Mouse (Mus musculus) heart, embryonic 10.5 days (tissue): ENCODE measurements around the gene Ahnak2. TPM values are rescaled to one million over a fixed set of nuclear protein-coding genes. Genes with fewer than 3 reads are reported as not detected.
A peak's percentile ranks its signal among the peaks of the same experiment; 100 is the strongest.
"Not testable (repeated sequence)": the region's sequence is repeated elsewhere in the genome, so short reads cannot be mapped to it uniquely, and the experiment has no call there.

Experiments used
- DNase-seq: peaks from one replicate; pipeline ENCODE4 v3.0.0-alpha.2; 2017; ENCODE audit warnings: low spot score
- H3K27ac ChIP-seq: fragments of 300-500 bp; sonication (generic); 2 replicates; pipeline ENCODE4 v1.5.1; 2016; ENCODE audit warnings: mild to moderate bottlenecking
- H3K27me3 ChIP-seq: fragments of 300-500 bp; sonication (generic); 2 replicates; pipeline ENCODE4 v1.6.1; 2016; ENCODE audit warnings: mild to moderate bottlenecking; ENCODE audit not compliant: poor library complexity, insufficient read depth, severe bottlenecking
- H3K36me3 ChIP-seq: fragments of 300-500 bp; sonication (generic); 2 replicates; pipeline ENCODE4 v1.6.1; 2016; ENCODE audit warnings: mild to moderate bottlenecking, moderate library complexity
- H3K4me1 ChIP-seq: fragments of 300-500 bp; sonication (generic); 2 replicates; pipeline ENCODE4 v1.6.1; 2016; ENCODE audit warnings: mild to moderate bottlenecking
- H3K4me3 ChIP-seq: fragments of 300-500 bp; sonication (generic); 2 replicates; pipeline ENCODE4 v1.5.1; 2016; ENCODE audit warnings: mild to moderate bottlenecking, moderate library complexity
- H3K9me3 ChIP-seq: fragments of 300-500 bp; sonication (generic); 2 replicates; pipeline ENCODE4 v1.6.1; 2016; ENCODE audit warnings: mild to moderate bottlenecking, moderate library complexity
- WGBS: fragments of 180-500 bp; shearing (Covaris S2); methylation state at CpG from one replicate; pipeline ENCODE4 v1.1.7; 2016; 5-methylcytosine and 5-hydroxymethylcytosine counted together
- polyA plus RNA-seq: library from polyadenylated mRNA; unstranded; fragments of >200 nt; fragmentation: Nextera tagmentation; extraction: Ambion mirVana; gene quantifications from 2 replicates; pipeline ENCODE4 v1.2.1, GENCODE M21; 2016

The Ahnak2 gene
- 0.53 and 0.71 TPM in 2 replicates for polyA plus RNA-seq

- Histone ChIP-seq H3K4me3 (peak within 1 kb of the TSS; percentile 76), H3K36me3 (no peaks in the 10 kb centered on the region), H3K9me3 (no peaks in the 10 kb centered on the region), H3K27ac (peak within 1 kb of the TSS; percentile 65), H3K4me1 (peaks cover 38% of the 10 kb centered on the region), H3K27me3 (peaks cover 84% of the 10 kb centered on the region)
- WGBS: 4% methylated on average over 66 of the region's 69 CpGs
- peak; percentile 89 for DNase-seq
These were observed at the start of gene Ahnak2 for GRCm38 (mm10) chr12:112801864-112802846. Gene Ahnak2, minus strand, starts transcription at chr12:112802657.

- Histone ChIP-seq H3K4me3 (no peak overlapping the region), H3K27me3 (peaks cover 5% of the 10 kb centered on the region; the same call in 1 of the 2 replicates), H3K36me3 (no peaks in the 10 kb centered on the region), H3K9me3 (no peaks in the 10 kb centered on the region), H3K27ac (peak overlapping the region; percentile 36; the same call in 1 of the 2 replicates), H3K4me1 (peaks cover 9% of the 10 kb centered on the region)
- WGBS: 17% methylated on average over 6 of the region's 8 CpGs
- DNase-seq: no peak
These were observed 48.7 kb upstream of the Ahnak2 start for GRCm38 (mm10) chr12:112851116-112851515.

- no peak overlapping the region for H3K4me3 ChIP-seq
- H3K27ac ChIP-seq: no peak overlapping the region
- peaks cover 9% of the 10 kb centered on the region for H3K4me1 ChIP-seq
- peaks cover 5% of the 10 kb centered on the region; the same call in 1 of the 2 replicates for H3K27me3 ChIP-seq
- H3K9me3 ChIP-seq: no peaks in the 10 kb centered on the region
- no peaks in the 10 kb centered on the region for H3K36me3 ChIP-seq
- 85% methylated on average over 9 of the region's 9 CpGs for WGBS
- DNase-seq: no peak
These were observed 47.9 kb upstream of the Ahnak2 start for GRCm38 (mm10) chr12:112850344-112850743.

- peaks cover 5% of the 10 kb centered on the region; the same call in 1 of the 2 replicates for H3K27me3 ChIP-seq
- H3K9me3 ChIP-seq: no peaks in the 10 kb centered on the region
- H3K4me1 ChIP-seq: peaks cover 9% of the 10 kb centered on the region
- DNase-seq: no peak
- H3K27ac ChIP-seq: no peak overlapping the region
- H3K4me3 ChIP-seq: no peak overlapping the region
- H3K36me3 ChIP-seq: no peaks in the 10 kb centered on the region
- WGBS: 77% methylated on average over 11 of the region's 11 CpGs
These were observed 47.0 kb upstream of the Ahnak2 start for GRCm38 (mm10) chr12:112849235-112850022.

GRCm38 (mm10) chr12:112847880-112848279, 45.4 kb upstream of the Ahnak2 start:
- no peak overlapping the region for H3K27ac ChIP-seq
- H3K36me3 ChIP-seq: no peaks in the 10 kb centered on the region
- no peak overlapping the region for H3K4me3 ChIP-seq
- peaks cover 5% of the 10 kb centered on the region; the same call in 1 of the 2 replicates for H3K27me3 ChIP-seq
- WGBS: 86% methylated on average over 2 of the region's 2 CpGs
- DNase-seq: no peak
- peaks cover 9% of the 10 kb centered on the region for H3K4me1 ChIP-seq
- no peaks in the 10 kb centered on the region for H3K9me3 ChIP-seq

GRCm38 (mm10) chr12:112843803-112844202, 41.3 kb upstream of the Ahnak2 start:
- WGBS: 21% methylated on average over 3 of the region's 3 CpGs
- Histone ChIP-seq H3K9me3 (no peaks in the 10 kb centered on the region; the same call in 1 of the 2 replicates), H3K36me3 (no peaks in the 10 kb centered on the region), H3K4me3 (no peak overlapping the region), H3K4me1 (no peaks in the 10 kb centered on the region), H3K27ac (no peak overlapping the region), H3K27me3 (no peaks in the 10 kb centered on the region)
- peak; percentile 90 for DNase-seq

GRCm38 (mm10) chr12:112842128-112842527, 39.7 kb upstream of the Ahnak2 start:
- not testable (repeated sequence) for H3K4me3 ChIP-seq, H3K27ac ChIP-seq, H3K9me3 ChIP-seq, DNase-seq, H3K36me3 ChIP-seq, H3K4me1 ChIP-seq, H3K27me3 ChIP-seq
- 85% methylated on average over 2 of the region's 2 CpGs for WGBS

GRCm38 (mm10) chr12:112841338-112841892, 39.0 kb upstream of the Ahnak2 start:
- WGBS: 58% methylated on average over 4 of the region's 4 CpGs
- H3K36me3 ChIP-seq, DNase-seq, H3K9me3 ChIP-seq, H3K4me1 ChIP-seq, H3K27ac ChIP-seq, H3K27me3 ChIP-seq, H3K4me3 ChIP-seq: not testable (repeated sequence)

GRCm38 (mm10) chr12:112840209-112841086, 38.0 kb upstream of the Ahnak2 start:
- Histone ChIP-seq H3K4me3 (no peak overlapping the region), H3K4me1 (no peaks in the 10 kb centered on the region)
- WGBS: 72% methylated on average over 25 of the region's 25 CpGs

GRCm38 (mm10) chr12:112835046-112835445, 32.6 kb upstream of the Ahnak2 start:
- H3K27ac ChIP-seq: no peak overlapping the region
- H3K27me3 ChIP-seq: no peaks in the 10 kb centered on the region
- no peak for DNase-seq
- peaks cover 18% of the 10 kb centered on the region for H3K36me3 ChIP-seq
- 60% methylated on average over 2 of the region's 2 CpGs for WGBS
- peaks cover 7% of the 10 kb centered on the region for H3K4me1 ChIP-seq
- no peak overlapping the region for H3K4me3 ChIP-seq
- no peaks in the 10 kb centered on the region; the same call in 1 of the 2 replicates for H3K9me3 ChIP-seq

More at GRCm38 (mm10) chr12:112840209-112841086, 38.0 kb upstream of the Ahnak2 start:
- Histone ChIP-seq H3K36me3 (no peaks in the 10 kb centered on the region), H3K27me3 (no peaks in the 10 kb centered on the region), H3K27ac (no peak overlapping the region), H3K9me3 (no peaks in the 10 kb centered on the region; the same call in 1 of the 2 replicates)
- DNase-seq: no peak

- Histone ChIP-seq H3K27me3 (no peaks in the 10 kb centered on the region), H3K9me3 (no peaks in the 10 kb centered on the region), H3K27ac (no peak overlapping the region), H3K4me3 (no peak overlapping the region), H3K36me3 (peaks cover 18% of the 10 kb centered on the region), H3K4me1 (peaks cover 10% of the 10 kb centered on the region)
- 75% methylated on average over 6 of the region's 6 CpGs for WGBS
- no peak for DNase-seq
These were observed 31.1 kb upstream of the Ahnak2 start for GRCm38 (mm10) chr12:112833527-112833926.

GRCm38 (mm10) chr12:112832411-112832810, 30.0 kb upstream of the Ahnak2 start:
- H3K4me1 ChIP-seq: peaks cover 17% of the 10 kb centered on the region
- no peak overlapping the region for H3K4me3 ChIP-seq
- H3K27me3 ChIP-seq: no peaks in the 10 kb centered on the region
- H3K9me3 ChIP-seq: no peaks in the 10 kb centered on the region
- WGBS: 88% methylated on average over 5 of the region's 5 CpGs
- DNase-seq: no peak
- peaks cover 22% of the 10 kb centered on the region for H3K36me3 ChIP-seq
- H3K27ac ChIP-seq: no peak overlapping the region
